Mouse (Mus musculus) heart, postnatal 0 days (tissue): ENCODE data around the gene Foxd3.

Experiments
- CTCF ChIP-seq: IDR thresholded peaks from 2 replicates; pipeline ENCODE4 v1.5.1; 2016; ENCODE audit warnings: antibody characterized with exemption, control low read depth, low read depth
- EP300 ChIP-seq: IDR thresholded peaks from 2 replicates; pipeline ENCODE4 v1.6.1; 2016; ENCODE audit warnings: antibody characterized with exemption, low read depth

- TF ChIP-seq CTCF = no peak
- no peak for TF ChIP-seq EP300
These were observed 6.9 kb downstream of the Foxd3 start for GRCm38 (mm10) chr4:99662841-99663567.
